Mouse (Mus musculus) right cerebral cortex, postnatal 36 days (tissue): ENCODE measurements around the gene Hdgf.
A peak's percentile ranks its signal among the peaks of the same experiment; 100 is the strongest.

ENCODE experiments used
- DNase-seq, 2 experiments: peaks; one replicate each; pipeline ENCODE4 v3.0.0; 2022; ENCODE audit warnings: low spot score in 2 of 2, mixed read lengths in 1 of 2

Hdgf gene

DNA sequence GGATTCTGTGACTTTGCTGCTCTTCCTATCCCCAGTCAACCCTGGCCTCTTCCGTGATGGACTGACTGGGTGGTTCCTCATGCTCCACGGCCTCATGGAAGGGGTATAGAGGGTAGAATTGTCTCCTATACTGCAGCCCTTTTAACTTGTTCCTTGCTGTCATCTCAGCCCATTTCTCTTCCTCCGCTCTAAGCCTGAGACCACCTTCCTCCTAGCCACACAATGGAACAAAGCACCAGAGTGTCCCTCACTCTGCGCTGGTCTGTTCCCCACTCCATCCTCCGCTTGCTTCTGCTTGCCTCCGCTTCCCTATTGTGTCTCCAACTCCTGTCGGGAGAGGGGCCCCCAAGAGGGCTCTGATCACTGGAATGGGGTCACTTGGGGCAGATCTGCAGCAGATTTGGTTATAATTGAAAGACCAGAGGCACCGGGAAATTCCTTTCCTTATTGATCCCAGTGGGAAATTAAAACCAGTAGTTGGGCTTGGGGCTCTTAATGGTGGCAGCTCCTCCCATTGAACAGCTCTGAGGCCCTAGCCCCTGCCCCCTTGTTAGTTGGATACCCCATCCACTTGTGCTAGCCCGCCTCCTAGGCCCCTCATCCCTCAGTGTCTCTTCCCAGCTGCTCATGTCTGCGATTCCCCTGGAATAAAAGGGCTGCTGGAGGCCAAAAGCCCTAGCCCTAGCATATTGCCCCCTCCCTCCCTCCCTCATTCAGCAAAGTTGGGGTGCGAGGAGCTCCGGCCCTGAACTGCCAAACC is 39.8 kb downstream of the Hdgf start:
- DNase-seq = no peak

DNA sequence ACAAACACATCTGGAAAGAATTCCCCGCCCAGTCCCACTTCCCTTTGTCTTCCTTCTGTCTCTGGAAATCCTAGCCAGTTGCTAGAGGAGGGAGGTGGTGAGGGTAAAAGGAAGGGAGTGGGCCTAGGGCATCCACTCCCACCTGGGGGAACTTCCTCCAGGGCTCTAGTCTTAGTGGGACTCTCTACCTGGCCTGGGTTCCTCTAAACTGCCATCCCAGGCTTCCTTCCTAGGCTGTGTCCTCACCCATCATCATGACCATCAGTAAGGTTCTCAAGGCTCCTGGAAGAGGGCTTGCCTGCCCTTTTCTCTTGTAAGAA is 40.4 kb downstream of the Hdgf start:
- DNase-seq = no peak

GRCm38 (mm10) chr3:87947056-87947810 is 41.1 kb downstream of the Hdgf start:
- DNase-seq = no peak

DNA sequence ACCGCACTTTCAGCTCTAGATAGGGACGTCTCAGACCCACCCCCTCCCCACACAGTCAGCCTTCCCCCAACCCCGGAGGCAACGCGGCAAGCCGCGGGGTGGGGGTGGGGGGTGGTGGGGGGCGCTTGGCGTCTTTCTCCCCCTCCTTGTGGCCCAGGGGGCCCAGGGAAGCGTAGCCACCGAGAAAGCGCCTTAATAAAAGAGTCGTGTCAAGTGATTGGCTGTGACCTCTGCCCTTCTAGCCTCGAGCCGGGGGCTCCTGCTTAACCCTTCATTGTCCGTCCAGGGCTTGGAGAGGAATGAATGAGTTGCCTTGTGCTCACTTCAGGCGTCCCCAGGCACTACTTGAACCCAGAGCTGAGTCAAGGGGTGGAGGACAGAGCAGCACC is 41.7 kb downstream of the Hdgf start:
- DNase-seq = no peak

- DNase-seq = no peak
Measured at GRCm38 (mm10) chr3:87948378-87949265, 42.5 kb downstream of the Hdgf start, which contains the start of gene Crabp2. Gene Crabp2 (plus strand): TSS chr3:87948666.

DNA sequence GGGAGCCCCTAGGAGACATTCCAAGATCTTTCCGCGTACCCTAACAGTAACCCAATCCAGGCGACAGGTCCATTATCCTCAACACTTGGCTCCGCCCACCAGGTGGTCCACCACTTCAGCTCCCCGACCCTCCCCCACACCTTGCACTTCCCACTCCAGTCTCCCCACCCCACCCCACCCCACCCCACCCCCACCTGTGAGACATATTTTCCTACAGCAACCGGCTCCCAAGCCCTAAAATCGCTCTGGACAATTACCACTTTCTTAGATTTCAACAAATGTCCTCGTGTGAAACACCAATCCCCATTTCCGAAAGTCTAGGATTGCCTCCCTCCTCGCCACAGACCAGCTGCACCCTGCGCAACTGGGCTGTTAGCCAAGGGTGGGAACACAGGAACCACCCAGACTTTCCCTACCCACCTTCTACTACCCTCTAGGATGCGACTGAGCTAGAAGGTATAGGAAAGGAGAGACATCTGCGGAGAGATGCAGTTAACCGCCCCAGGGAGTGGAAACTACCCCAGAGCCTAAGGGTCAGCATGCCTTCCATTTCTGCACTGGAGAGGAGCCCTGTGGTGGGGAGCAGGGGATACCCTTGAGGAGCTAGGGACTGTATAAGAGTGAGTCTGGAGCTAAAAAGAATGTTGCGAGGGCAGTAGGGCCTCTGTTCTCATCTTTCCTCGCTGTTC is 43.3 kb downstream of the Hdgf start:
- no peak for DNase-seq

DNA sequence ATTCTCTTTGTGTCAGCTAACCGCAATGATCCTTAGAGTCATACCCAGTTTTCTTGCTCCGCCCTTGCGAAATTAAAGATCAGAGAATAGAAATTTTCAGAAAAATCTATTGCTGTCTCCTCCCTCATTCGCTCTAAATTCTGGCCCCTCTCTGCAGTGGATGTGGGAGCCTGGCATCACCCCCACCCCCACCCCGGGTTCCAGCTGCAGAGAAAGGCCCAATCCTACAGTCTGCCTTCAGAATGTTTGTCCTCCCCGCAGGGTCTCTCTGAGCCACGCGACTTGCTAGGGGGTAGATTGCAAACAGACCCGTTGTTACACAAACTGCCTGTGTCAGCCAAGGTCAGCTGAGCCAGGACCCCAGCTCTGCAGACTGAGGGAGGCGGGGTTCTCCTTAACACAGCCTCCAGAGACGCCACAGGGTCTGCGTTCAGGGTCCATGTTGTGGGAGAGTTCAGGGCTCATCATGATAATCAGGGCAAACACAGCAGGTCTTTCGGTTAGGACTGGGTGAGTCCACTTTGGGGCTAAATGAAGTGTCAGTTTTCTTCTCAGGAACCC is 43.9 kb downstream of the Hdgf start:
- no peak for DNase-seq

GRCm38 (mm10) chr3:87951946-87952345 is 45.8 kb downstream of the Hdgf start:
- no peak for DNase-seq

DNA sequence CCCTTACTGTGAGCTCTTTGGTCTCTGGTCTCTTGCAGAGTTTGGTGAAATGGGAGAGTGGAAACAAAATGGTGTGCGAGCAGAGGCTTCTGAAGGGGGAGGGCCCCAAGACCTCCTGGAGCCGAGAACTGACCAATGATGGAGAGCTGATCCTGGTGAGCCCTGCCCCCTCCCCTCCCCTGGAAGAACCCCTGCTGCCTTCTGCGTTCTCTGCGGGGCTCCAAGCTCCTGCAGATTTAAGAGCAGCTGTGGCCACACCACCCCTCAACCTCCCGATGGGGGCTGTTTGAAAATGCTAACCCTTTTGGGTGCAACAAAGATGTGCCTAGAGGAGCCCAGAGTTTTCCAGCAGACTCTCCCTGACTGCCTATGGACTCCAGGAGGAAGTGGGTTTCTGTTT is 46.3 kb downstream of the Hdgf start:
- DNase-seq = no peak

GRCm38 (mm10) chr3:87958056-87958455 is 51.9 kb downstream of the Hdgf start:
- no peak for DNase-seq

GRCm38 (mm10) chr3:87958476-87958875 is 52.4 kb downstream of the Hdgf start:
- DNase-seq = no peak

- DNase-seq = no peak
Measured at GRCm38 (mm10) chr3:87958967-87959366, 52.8 kb downstream of the Hdgf start.

GRCm38 (mm10) chr3:87959371-87959770 is 53.2 kb downstream of the Hdgf start:
- no peak for DNase-seq

DNA sequence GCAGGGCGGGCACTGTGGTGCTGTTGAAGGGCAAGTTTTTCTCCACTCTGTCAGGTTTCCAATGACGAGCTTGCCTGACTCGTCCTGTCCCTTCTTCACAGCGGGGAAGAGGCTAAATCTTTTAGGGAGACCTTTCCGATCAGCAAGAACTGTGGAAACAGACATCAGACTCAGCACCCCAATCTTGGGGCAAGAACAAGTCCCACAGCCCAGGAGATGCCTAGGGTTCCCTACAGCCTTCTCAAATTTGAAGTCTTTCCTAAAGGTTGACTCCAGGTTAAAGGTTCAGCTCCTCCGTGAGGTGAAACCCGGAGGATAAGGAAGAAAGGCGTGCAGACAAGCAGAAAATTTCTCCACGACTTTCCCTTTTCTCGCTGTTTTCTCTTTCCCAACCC is 54.1 kb downstream of the Hdgf start:
- no peak for DNase-seq

GRCm38 (mm10) chr3:87960586-87961191 is 54.6 kb downstream of the Hdgf start:
- DNase-seq = peak; percentile 68
